Mouse (Mus musculus) stomach, embryonic 14.5 days (tissue): ENCODE measurements at regions not wholly inside any gene's neighbourhood (a gene's known extent, or its start where the extent isn't known, plus 50 kb on each side); places are given as distances from the start of the nearest gene placed in this dataset.

Experiments used
- ATAC-seq: fragments of 200-750 bp; cut with Nextera tagmentation; 2 replicates; pipeline ENCODE4 v1.8.0; 2017; ENCODE audit warnings: low read depth, moderate TSS enrichment; ENCODE audit not compliant: insufficient number of reproducible peaks, insufficient read depth, low FRiP score
- H3K27ac ChIP-seq: fragments of 300-500 bp; sonication (generic); 2 replicates; pipeline ENCODE4 v1.5.1; 2014; ENCODE audit warnings: mild to moderate bottlenecking, low read length, moderate library complexity, mixed read lengths
- H3K27me3 ChIP-seq: fragments of 300-500 bp; sonication (generic); 2 replicates; pipeline ENCODE4 v1.6.1; 2014; ENCODE audit warnings: low read length, control low read depth, mixed read lengths; ENCODE audit not compliant: control insufficient read depth, insufficient read depth
- H3K36me3 ChIP-seq: fragments of 300-500 bp; sonication (generic); 2 replicates; pipeline ENCODE4 v1.6.1; 2014; ENCODE audit warnings: mild to moderate bottlenecking, control low read depth, low read length, moderate library complexity, mixed read lengths; ENCODE audit not compliant: control insufficient read depth, insufficient read depth
- H3K4me1 ChIP-seq: fragments of 300-500 bp; sonication (generic); 2 replicates; pipeline ENCODE4 v1.6.1; 2014; ENCODE audit warnings: low read length, control low read depth, mixed read lengths; ENCODE audit not compliant: control insufficient read depth, insufficient read depth
- H3K4me2 ChIP-seq: fragments of 300-500 bp; sonication (generic); replicated peaks from 2 replicates; pipeline ENCODE4 v1.6.1; 2014; ENCODE audit warnings: low read depth, low read length, control low read depth
- H3K4me3 ChIP-seq: fragments of 300-500 bp; sonication (generic); 2 replicates; pipeline ENCODE4 v1.5.1; 2014; ENCODE audit warnings: low read depth, low read length, control low read depth
- H3K9ac ChIP-seq: fragments of 300-500 bp; sonication (generic); replicated peaks from 2 replicates; pipeline ENCODE4 v1.6.1; 2014; ENCODE audit warnings: low read depth, mild to moderate bottlenecking, control low read depth, low read length, moderate library complexity, mixed read lengths
- H3K9me3 ChIP-seq: fragments of 300-500 bp; sonication (generic); 2 replicates; pipeline ENCODE4 v1.6.1; 2016; ENCODE audit warnings: low read depth, low read length, control low read depth; ENCODE audit not compliant: control insufficient read depth
- WGBS: fragments of 180-500 bp; shearing (Covaris S2); extraction: QIAGEN DNeasy Blood & Tissue Kit; methylation state at CpG from one replicate; pipeline ENCODE4 v1.1.7; 2014; 5-methylcytosine and 5-hydroxymethylcytosine counted together

GRCm38 (mm10) chr13:90280976-90281375 lies 191.6 kb upstream of the Xrcc4 start:
- H3K4me2 ChIP-seq, result no peak overlapping the region
- no peaks in the 10 kb centered on the region for H3K27me3 ChIP-seq
- no peaks in the 10 kb centered on the region for H3K4me1 ChIP-seq
- H3K36me3 ChIP-seq, result no peaks in the 10 kb centered on the region
- no peak for ATAC-seq
- H3K27ac ChIP-seq, result no peak overlapping the region
- H3K9me3 ChIP-seq, result 0 out of 2 replicates have a peak, but pooled peaks cover 3% of the 10 kb centered on the region
- no peak overlapping the region for H3K4me3 ChIP-seq
- H3K9ac ChIP-seq, result no peak overlapping the region

- no peak for ATAC-seq
- 84% methylated on average over 3 of the region's 3 CpGs for WGBS
- Histone ChIP-seq H3K9me3 (0 out of 2 replicates have a peak, but pooled peaks cover 3% of the 10 kb centered on the region), H3K4me2 (no peak overlapping the region), H3K4me1 (no peaks in the 10 kb centered on the region), H3K36me3 (no peaks in the 10 kb centered on the region), H3K27ac (no peak overlapping the region), H3K4me3 (no peak overlapping the region), H3K27me3 (no peaks in the 10 kb centered on the region), H3K9ac (no peak overlapping the region)
These were observed 190.5 kb upstream of the Xrcc4 start for GRCm38 (mm10) chr13:90279786-90280382.

- no peak overlapping the region for H3K9ac ChIP-seq
- H3K4me1 ChIP-seq, result no peaks in the 10 kb centered on the region
- no peaks in the 10 kb centered on the region for H3K27me3 ChIP-seq
- H3K36me3 ChIP-seq, result no peaks in the 10 kb centered on the region
- H3K4me3 ChIP-seq, result no peak overlapping the region
- ATAC-seq, result no peak
- no peak overlapping the region for H3K27ac ChIP-seq
- no peak overlapping the region for H3K4me2 ChIP-seq
- no peaks in the 10 kb centered on the region for H3K9me3 ChIP-seq
These were observed 189.9 kb upstream of the Xrcc4 start for GRCm38 (mm10) chr13:90279355-90279754.

GRCm38 (mm10) chr13:90259071-90259742 lies 169.8 kb upstream of the Xrcc4 start:
- H3K27me3 ChIP-seq, result no peaks in the 10 kb centered on the region
- no peaks in the 10 kb centered on the region for H3K9me3 ChIP-seq
- H3K9ac ChIP-seq, result no peak overlapping the region
- H3K4me1 ChIP-seq, result no peaks in the 10 kb centered on the region
- H3K4me2 ChIP-seq, result no peak overlapping the region
- 77% methylated on average over 3 of the region's 3 CpGs for WGBS
- no peak for ATAC-seq
- H3K27ac ChIP-seq, result no peak overlapping the region
- no peak overlapping the region for H3K4me3 ChIP-seq
- H3K36me3 ChIP-seq, result no peaks in the 10 kb centered on the region

GRCm38 (mm10) chr13:90252981-90253380 lies 163.6 kb upstream of the Xrcc4 start:
- H3K4me2 ChIP-seq, result no peak overlapping the region
- H3K9ac ChIP-seq, result no peak overlapping the region
- no peak for ATAC-seq
- H3K27me3 ChIP-seq, result no peaks in the 10 kb centered on the region
- no peaks in the 10 kb centered on the region for H3K9me3 ChIP-seq
- H3K36me3 ChIP-seq, result no peaks in the 10 kb centered on the region
- no peak overlapping the region for H3K4me3 ChIP-seq
- no peaks in the 10 kb centered on the region for H3K4me1 ChIP-seq
- no peak overlapping the region for H3K27ac ChIP-seq
- WGBS, result 35% methylated on average over 1 of the region's 1 CpGs

- no peak for ATAC-seq
- H3K4me1 ChIP-seq, result no peaks in the 10 kb centered on the region
- WGBS, result 89% methylated on average over 6 of the region's 6 CpGs
- H3K27me3 ChIP-seq, result no peaks in the 10 kb centered on the region
- no peak overlapping the region for H3K4me3 ChIP-seq
- no peaks in the 10 kb centered on the region for H3K9me3 ChIP-seq
- H3K36me3 ChIP-seq, result no peaks in the 10 kb centered on the region
- H3K9ac ChIP-seq, result no peak overlapping the region
- H3K27ac ChIP-seq, result no peak overlapping the region
- no peak overlapping the region for H3K4me2 ChIP-seq
These were observed 156.8 kb upstream of the Xrcc4 start for GRCm38 (mm10) chr13:90245997-90246765.

GRCm38 (mm10) chr13:90238331-90238730 lies 148.9 kb upstream of the Xrcc4 start:
- no peaks in the 10 kb centered on the region for H3K9me3 ChIP-seq
- H3K4me1 ChIP-seq, result no peaks in the 10 kb centered on the region
- no peak overlapping the region for H3K27ac ChIP-seq
- no peaks in the 10 kb centered on the region for H3K36me3 ChIP-seq
- H3K27me3 ChIP-seq, result no peaks in the 10 kb centered on the region
- no peak overlapping the region for H3K4me2 ChIP-seq
- no peak for ATAC-seq
- 47% methylated on average over 4 of the region's 4 CpGs for WGBS
- H3K9ac ChIP-seq, result no peak overlapping the region
- no peak overlapping the region for H3K4me3 ChIP-seq

GRCm38 (mm10) chr13:90233986-90234385 lies 144.6 kb upstream of the Xrcc4 start:
- 68% methylated on average over 1 of the region's 1 CpGs for WGBS
- no peaks in the 10 kb centered on the region for H3K36me3 ChIP-seq
- H3K9me3 ChIP-seq, result no peaks in the 10 kb centered on the region
- no peaks in the 10 kb centered on the region for H3K4me1 ChIP-seq
- H3K27me3 ChIP-seq, result no peaks in the 10 kb centered on the region
- ATAC-seq, result no peak
- no peak overlapping the region for H3K27ac ChIP-seq
- no peak overlapping the region for H3K4me3 ChIP-seq
- H3K9ac ChIP-seq, result no peak overlapping the region
- H3K4me2 ChIP-seq, result no peak overlapping the region
